24 mouse cellular contexts compared by ENCODE assay signal in the genomic region with DNA sequence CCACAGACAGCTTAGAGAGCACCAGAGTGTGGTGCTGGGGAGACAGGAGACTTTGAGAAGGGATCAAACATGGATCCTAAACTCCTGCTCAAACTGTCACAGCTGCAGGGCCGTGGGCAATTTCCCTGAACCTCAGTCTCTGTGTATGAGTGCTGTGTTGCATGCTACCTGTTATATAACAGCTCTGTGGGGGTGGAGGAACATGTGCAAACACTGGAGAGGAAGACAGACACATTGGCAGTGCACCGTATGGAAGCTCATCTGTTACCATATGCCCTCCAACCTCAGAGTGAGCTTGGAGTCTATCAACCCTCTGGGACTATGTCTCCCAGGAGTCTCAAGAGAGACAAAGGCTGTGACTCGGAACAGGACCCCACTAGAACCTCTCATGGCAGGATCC. TPM values are rescaled to one million over a fixed set of nuclear protein-coding genes. Genes with fewer than 3 reads are reported as not detected.
DNase-seq lines count a peak whose midpoint lies in the region; ATAC-seq lines count a peak whose summit lies in the region.
"Had no signal": no experiment of that assay in that cellular context is flagged by ENCODE, and none has a peak within 500 bp of the region (broad histone marks: within the 10 kb centered on the region; RNA-seq: fewer than 3 reads in every experiment).

No protein-coding gene starts in this region.

- DNase-seq in heart, embryonic 10.5 days (ENCODE audit: low spot score): peak; percentile 48
- DNase-seq in left cerebral cortex, postnatal 25 days (ENCODE audit: low spot score in 2 of 2): peak; percentile 13 to 26
- DNase-seq in left cerebral cortex, postnatal 14 days (ENCODE audit: low spot score in 2 of 2): no peak
- DNase-seq in layer of hippocampus, adult 9-11 months: peak; percentile 28
- DNase-seq in adrenal gland, postnatal 36 days: no peak
- DNase-seq: adrenal gland, postnatal 14 days; cerebellum, adult 2 months; cerebellum, postnatal 10 days; forebrain, postnatal 0 days; gastrocnemius, postnatal 36 days; heart, postnatal 14 days had no signal

- H3K27ac ChIP-seq in heart, embryonic 10.5 days: no peak overlapping the region
- H3K27ac ChIP-seq in heart, embryonic 11.5 days (ENCODE audit: low read depth, low read length): no peak overlapping the region
- no peak overlapping the region for H3K27ac ChIP-seq in hindbrain, embryonic 16.5 days (ENCODE audit: low read depth, low read length)
- H3K27ac ChIP-seq: embryonic facial prominence, embryonic 10.5 days; forebrain, embryonic 13.5 days; heart, embryonic 15.5 days; hindbrain, embryonic 13.5 days had no signal

- peaks cover 22% of the 10 kb centered on the region; the same call in 1 of the 2 replicates for H3K27me3 ChIP-seq in heart, embryonic 10.5 days (ENCODE audit: insufficient read depth, poor library complexity, severe bottlenecking)
- 0 out of 2 replicates have a peak, but pooled peaks cover 4% of the 10 kb centered on the region for H3K27me3 ChIP-seq in heart, embryonic 11.5 days (ENCODE audit: control insufficient read depth, insufficient read depth, low read length)
- H3K27me3 ChIP-seq in hindbrain, embryonic 16.5 days (replicated peaks; ENCODE audit: control insufficient read depth, insufficient read depth, low read length): no peaks in the 10 kb centered on the region
- H3K27me3 ChIP-seq: forebrain, embryonic 13.5 days; heart, embryonic 15.5 days; hindbrain, embryonic 13.5 days had no signal

- intact Hi-C loops in left cerebral cortex, postnatal 25 days (cut with DNase I): no loop called here
- intact Hi-C loops in left cerebral cortex, postnatal 14 days (cut with DNase I): no loop called here

- H3K9ac ChIP-seq in heart, embryonic 11.5 days (ENCODE audit: low read depth, low read length): no peak overlapping the region
- no peak overlapping the region for H3K9ac ChIP-seq in hindbrain, embryonic 16.5 days (ENCODE audit: low read depth, low read length)
- H3K9ac ChIP-seq: forebrain, embryonic 13.5 days; forebrain, postnatal 0 days; heart, embryonic 15.5 days; hindbrain, embryonic 13.5 days had no signal

- no peak overlapping the region for H3K4me3 ChIP-seq in heart, embryonic 10.5 days
- H3K4me3 ChIP-seq in heart, embryonic 11.5 days (ENCODE audit: low read depth, low read length): no peak overlapping the region
- H3K4me3 ChIP-seq in hindbrain, embryonic 16.5 days (ENCODE audit: low read length): no peak overlapping the region
- H3K4me3 ChIP-seq: embryonic facial prominence, embryonic 10.5 days; forebrain, embryonic 13.5 days; heart, embryonic 15.5 days; hindbrain, embryonic 13.5 days had no signal

- no peaks in the 10 kb centered on the region for H3K9me3 ChIP-seq in heart, embryonic 10.5 days
- H3K9me3 ChIP-seq in heart, embryonic 11.5 days (replicated peaks; ENCODE audit: control insufficient read depth, low read length): no peaks in the 10 kb centered on the region
- no peaks in the 10 kb centered on the region for H3K9me3 ChIP-seq in hindbrain, embryonic 16.5 days (ENCODE audit: control insufficient read depth, low read length)
- H3K9me3 ChIP-seq: embryonic facial prominence, embryonic 10.5 days; forebrain, embryonic 13.5 days; heart, embryonic 15.5 days; hindbrain, embryonic 13.5 days had no signal

- no peak overlapping the region for H3K4me2 ChIP-seq in heart, embryonic 11.5 days
- H3K4me2 ChIP-seq in hindbrain, embryonic 16.5 days (ENCODE audit: low read length): no peak overlapping the region
- H3K4me2 ChIP-seq: forebrain, embryonic 13.5 days; heart, embryonic 15.5 days; hindbrain, embryonic 13.5 days had no signal

- WGBS in heart, embryonic 10.5 days: 66% methylated on average over 3 of the region's 3 CpGs
- WGBS in heart, embryonic 11.5 days (ENCODE audit: insufficient replicate concordance): 67% methylated on average over 3 of the region's 3 CpGs
- 82% methylated on average over 3 of the region's 3 CpGs for WGBS in hindbrain, embryonic 16.5 days

- H3K36me3 ChIP-seq in heart, embryonic 10.5 days: no peaks in the 10 kb centered on the region
- H3K36me3 ChIP-seq in heart, embryonic 11.5 days (ENCODE audit: control insufficient read depth, insufficient read depth, low read length): no peaks in the 10 kb centered on the region
- H3K36me3 ChIP-seq in hindbrain, embryonic 16.5 days (ENCODE audit: control insufficient read depth, insufficient read depth, low read length): no peaks in the 10 kb centered on the region
- H3K36me3 ChIP-seq: embryonic facial prominence, embryonic 10.5 days; heart, embryonic 15.5 days; hindbrain, embryonic 13.5 days had no signal

- no peak for ATAC-seq in heart, embryonic 11.5 days (replicated peaks; ENCODE audit: insufficient number of reproducible peaks, low FRiP score, low TSS enrichment)
- ATAC-seq in hindbrain, embryonic 16.5 days: no peak
- ATAC-seq: activated CD4-positive, CD25-positive, alpha-beta regulatory T cell, adult 4 months; forebrain, embryonic 13.5 days; forebrain, postnatal 0 days had no signal

- H3K4me1 ChIP-seq in heart, embryonic 10.5 days: no peaks in the 10 kb centered on the region
- H3K4me1 ChIP-seq in heart, embryonic 11.5 days (ENCODE audit: control insufficient read depth, insufficient read depth, low read length): no peaks in the 10 kb centered on the region
- no peaks in the 10 kb centered on the region for H3K4me1 ChIP-seq in hindbrain, embryonic 16.5 days (ENCODE audit: control insufficient read depth, insufficient read depth, low read depth, low read length)
- H3K4me1 ChIP-seq: forebrain, embryonic 13.5 days; heart, embryonic 15.5 days had no signal

RNA-seq across cellular contexts. Expression of gene Prr23a1, which starts 36.4 kb away (rescaled TPM):
- not detected in 2 replicates for polyA plus RNA-seq in heart, embryonic 10.5 days (2016; fragmentation: Nextera tagmentation; extraction: Ambion mirVana)
- not detected in 2 replicates for polyA plus RNA-seq in heart, embryonic 11.5 days (2014; fragmentation: Nextera tagmentation; extraction: Ambion mirVana)
- total RNA-seq in left cerebral cortex, postnatal 25 days (2021): not detected
- not detected for total RNA-seq in left cerebral cortex, postnatal 14 days (2021)
- total RNA-seq in adrenal gland, postnatal 36 days (2021): not detected
- 0.18 TPM in 1 of 2 replicates, not detected in the other for polyA plus RNA-seq in hindbrain, embryonic 16.5 days (2015; fragmentation: Nextera tagmentation; extraction: Ambion mirVana)
- total RNA-seq: adrenal gland, adult 18-20 months; adrenal gland, postnatal 14 days; forebrain, postnatal 0 days; gastrocnemius, adult 8-10 months; gastrocnemius, postnatal 36 days; heart, postnatal 14 days; hematopoietic stem cell, adult 5-6 weeks; MEL had no signal
- polyA plus RNA-seq: activated CD4-positive, CD25-positive, alpha-beta regulatory T cell, adult 4 months; C2C12; cerebellum, adult 2 months; embryonic facial prominence, embryonic 10.5 days; embryonic facial prominence, embryonic 14.5 days; forebrain, embryonic 13.5 days; heart, embryonic 15.5 days; hindbrain, embryonic 13.5 days had no signal

RNA-seq across cellular contexts. Expression of gene Prr23a2, which starts 50.4 kb away (rescaled TPM):
- polyA plus RNA-seq in heart, embryonic 10.5 days (2016; fragmentation: Nextera tagmentation; extraction: Ambion mirVana): not detected in 2 replicates
- polyA plus RNA-seq in heart, embryonic 11.5 days (2014; fragmentation: Nextera tagmentation; extraction: Ambion mirVana): not detected in 2 replicates
- total RNA-seq in left cerebral cortex, postnatal 25 days (2021): not detected
- not detected for total RNA-seq in left cerebral cortex, postnatal 14 days (2021)
- not detected for total RNA-seq in adrenal gland, postnatal 36 days (2021)
- polyA plus RNA-seq in hindbrain, embryonic 16.5 days (2015; fragmentation: Nextera tagmentation; extraction: Ambion mirVana): not detected in 2 replicates
- total RNA-seq: adrenal gland, adult 18-20 months; adrenal gland, postnatal 14 days; forebrain, postnatal 0 days; gastrocnemius, adult 8-10 months; gastrocnemius, postnatal 36 days; heart, postnatal 14 days; hematopoietic stem cell, adult 5-6 weeks; MEL had no signal
- polyA plus RNA-seq: activated CD4-positive, CD25-positive, alpha-beta regulatory T cell, adult 4 months; C2C12; cerebellum, adult 2 months; embryonic facial prominence, embryonic 10.5 days; embryonic facial prominence, embryonic 14.5 days; forebrain, embryonic 13.5 days; forebrain, postnatal 0 days; heart, embryonic 15.5 days; hindbrain, embryonic 13.5 days had no signal

RNA-seq across cellular contexts. Expression of gene Prr23a3, which starts 58.6 kb away (rescaled TPM):
- 0.34 TPM in 1 of 2 replicates, not detected in the other for polyA plus RNA-seq in heart, embryonic 10.5 days (2016; fragmentation: Nextera tagmentation; extraction: Ambion mirVana)
- not detected in 2 replicates for polyA plus RNA-seq in heart, embryonic 11.5 days (2014; fragmentation: Nextera tagmentation; extraction: Ambion mirVana)
- total RNA-seq in left cerebral cortex, postnatal 25 days (2021): not detected
- not detected for total RNA-seq in left cerebral cortex, postnatal 14 days (2021)
- total RNA-seq in adrenal gland, postnatal 36 days (2021): not detected
- 0.16 TPM in 1 of 2 replicates, not detected in the other for polyA plus RNA-seq in hindbrain, embryonic 16.5 days (2015; fragmentation: Nextera tagmentation; extraction: Ambion mirVana)
- total RNA-seq: adrenal gland, adult 18-20 months; adrenal gland, postnatal 14 days; forebrain, postnatal 0 days; gastrocnemius, adult 8-10 months; gastrocnemius, postnatal 36 days; heart, postnatal 14 days; hematopoietic stem cell, adult 5-6 weeks; MEL had no signal
- polyA plus RNA-seq: activated CD4-positive, CD25-positive, alpha-beta regulatory T cell, adult 4 months; C2C12; cerebellum, adult 2 months; embryonic facial prominence, embryonic 14.5 days; forebrain, embryonic 13.5 days; forebrain, postnatal 0 days; heart, embryonic 15.5 days; hindbrain, embryonic 13.5 days had no signal

Comparison
In these comparisons a context has a peak if more than half of its experiments do, and no peak if none do; other contexts are left out.
1. DNase-seq: peak in heart, embryonic 10.5 days (single experiment), left cerebral cortex, postnatal 25 days (2 of 2) and layer of hippocampus, adult 9-11 months (single experiment); none in left cerebral cortex, postnatal 14 days (0 of 2) and adrenal gland, postnatal 36 days (0 of 2).